Mouse (Mus musculus) layer of hippocampus, postnatal 36 days (tissue): ENCODE results near the gene Jade1. TPM values are rescaled to one million over a fixed set of nuclear protein-coding genes. Genes with fewer than 3 reads are reported as not detected.

Experiments
- DNase-seq, 2 experiments: peaks; one replicate each; pipeline ENCODE4 v3.0.0; 2022
- total RNA-seq, 2 experiments: library from RNA; stranded (reverse); gene quantifications; 2 replicates each; pipeline ENCODE4 v1.2.3; 2021

Jade1 gene
- total RNA-seq, 2 experiments from 2014 or later, result 26.5 to 29.1 TPM

- DNase-seq, result no peak
These were observed 45.9 kb downstream of the Jade1 start for GRCm38 (mm10) chr3:41601226-41602020.

- DNase-seq, result no peak
These were observed 47.4 kb downstream of the Jade1 start for GRCm38 (mm10) chr3:41602933-41603332.

- DNase-seq, result no peak
These were observed 48.0 kb downstream of the Jade1 start for GRCm38 (mm10) chr3:41603470-41604019.

- DNase-seq, result no peak
These were observed 49.2 kb downstream of the Jade1 start for GRCm38 (mm10) chr3:41604629-41605321.

GRCm38 (mm10) chr3:41605601-41606329, 50.2 kb downstream of the Jade1 start:
- no peak for DNase-seq

GRCm38 (mm10) chr3:41606330-41606664, 50.8 kb downstream of the Jade1 start:
- DNase-seq, result no peak

GRCm38 (mm10) chr3:41607050-41607449, 51.5 kb downstream of the Jade1 start:
- no peak for DNase-seq

GRCm38 (mm10) chr3:41607467-41607866, 51.9 kb downstream of the Jade1 start:
- DNase-seq, result no peak

GRCm38 (mm10) chr3:41609071-41609470, 53.5 kb downstream of the Jade1 start:
- DNase-seq, result no peak

- no peak for DNase-seq
These were observed 56.7 kb downstream of the Jade1 start for GRCm38 (mm10) chr3:41612211-41612610.

- no peak for DNase-seq
These were observed 58.2 kb downstream of the Jade1 start for GRCm38 (mm10) chr3:41613706-41614105.

- no peak for DNase-seq
These were observed 58.9 kb downstream of the Jade1 start for GRCm38 (mm10) chr3:41614230-41614985.

- DNase-seq, result no peak
These were observed 62.5 kb downstream of the Jade1 start for GRCm38 (mm10) chr3:41618036-41618435.

GRCm38 (mm10) chr3:41618488-41618887, 63.0 kb downstream of the Jade1 start:
- no peak for DNase-seq

GRCm38 (mm10) chr3:41620971-41621370, 65.4 kb downstream of the Jade1 start:
- DNase-seq, result no peak

GRCm38 (mm10) chr3:41655642-41656041, 100.1 kb downstream of the Jade1 start:
- DNase-seq, result no peak

Other genes starting within 250 kb of the Jade1 start
- gene Sclt1, start 186.8 kb downstream of the Jade1 start, total RNA-seq, result 10 to 100 TPM; 17.8 to 19.4 TPM
- gene D3Ertd751e, start 186.9 kb downstream of the Jade1 start, total RNA-seq, result 10 to 100 TPM in 1 of 2 experiments, 1 to 10 TPM in 1; 8.3 to 12.1 TPM